Mouse (Mus musculus) liver, postnatal 0 days (tissue): ENCODE measurements at regions not wholly inside any gene's neighbourhood (a gene's known extent, or its start where the extent isn't known, plus 50 kb on each side); places are given as distances from the start of the nearest gene placed in this dataset.

Experiments
- ATAC-seq: fragments of 200-750 bp; cut with Nextera tagmentation; 2 replicates; pipeline ENCODE4 v1.8.0; 2017; ENCODE audit warnings: mild to moderate bottlenecking, moderate library complexity
- DNase-seq: peaks from one replicate; pipeline ENCODE4 v3.0.0-alpha.2; 2016
- H3K27ac ChIP-seq: fragments of 300-500 bp; sonication (generic); 2 replicates; pipeline ENCODE4 v1.5.1; 2014; ENCODE audit warnings: antibody characterized with exemption, moderate library complexity, mild to moderate bottlenecking, low read depth
- H3K27me3 ChIP-seq: fragments of 300-500 bp; sonication (generic); 2 replicates; pipeline ENCODE4 v1.6.1; 2014; ENCODE audit warnings: low read length, control low read depth, mixed read lengths; ENCODE audit not compliant: insufficient read depth
- H3K36me3 ChIP-seq: fragments of 300-500 bp; sonication (generic); replicated peaks from 2 replicates; pipeline ENCODE4 v1.6.1; 2014; ENCODE audit warnings: mild to moderate bottlenecking, control low read depth, low read length, moderate library complexity, mixed read lengths; ENCODE audit not compliant: insufficient read depth
- H3K4me1 ChIP-seq: fragments of 300-500 bp; sonication (generic); 2 replicates; pipeline ENCODE4 v1.6.1; 2014; ENCODE audit warnings: antibody characterized with exemption, mild to moderate bottlenecking, control low read depth; ENCODE audit not compliant: insufficient read depth
- H3K4me2 ChIP-seq: fragments of 300-500 bp; sonication (generic); 2 replicates; pipeline ENCODE4 v1.6.1; 2014; ENCODE audit warnings: low read depth, mild to moderate bottlenecking, low read length, moderate library complexity, mixed read lengths
- H3K4me3 ChIP-seq: fragments of 300-500 bp; sonication (generic); 2 replicates; pipeline ENCODE4 v1.5.1; 2014; ENCODE audit warnings: low read depth, low read length
- H3K9ac ChIP-seq: fragments of 300-500 bp; sonication (generic); replicated peaks from 2 replicates; pipeline ENCODE4 v1.6.1; 2014; ENCODE audit warnings: mild to moderate bottlenecking, moderate library complexity
- H3K9me3 ChIP-seq: fragments of 300-500 bp; sonication (generic); 2 replicates; pipeline ENCODE4 v1.6.1; 2016; ENCODE audit warnings: mild to moderate bottlenecking, control low read depth, low read length, mixed read lengths
- CTCF ChIP-seq: sonication (generic); IDR thresholded peaks from 2 replicates; pipeline ENCODE4 v1.5.1; 2016; ENCODE audit warnings: antibody characterized with exemption, low read depth
- EP300 ChIP-seq: IDR thresholded peaks from 2 replicates; pipeline ENCODE4 v1.6.1; 2016; ENCODE audit warnings: antibody characterized with exemption, low read depth, mild to moderate bottlenecking
- WGBS: fragments of 180-500 bp; shearing (Covaris S2); extraction: QIAGEN DNeasy Blood & Tissue Kit; methylation state at CpG from one replicate; pipeline ENCODE4 v1.1.7; 2014; ENCODE audit not compliant: insufficient replicate concordance; 5-methylcytosine and 5-hydroxymethylcytosine counted together

- H3K27me3 ChIP-seq = no peaks in the 10 kb centered on the region
- no peak for DNase-seq
- H3K9ac ChIP-seq = no peak overlapping the region
- H3K36me3 ChIP-seq = no peaks in the 10 kb centered on the region
- ATAC-seq = no peak
- no peak overlapping the region for H3K4me2 ChIP-seq
- TF ChIP-seq EP300 = no peak
- no peak for TF ChIP-seq CTCF
- no peaks in the 10 kb centered on the region for H3K9me3 ChIP-seq
- H3K27ac ChIP-seq = no peak overlapping the region
- WGBS = 61% methylated on average over 4 of the region's 4 CpGs
- H3K4me3 ChIP-seq = no peak overlapping the region
- 0 out of 2 replicates have a peak, but pooled peaks cover 2% of the 10 kb centered on the region for H3K4me1 ChIP-seq
Measured at GRCm38 (mm10) chr2:160083674-160084073, 250.3 kb downstream of the Gm826 start.

GRCm38 (mm10) chr2:160082106-160082653 lies 251.8 kb downstream of the Gm826 start:
- Histone ChIP-seq H3K4me1 (0 out of 2 replicates have a peak, but pooled peaks cover 2% of the 10 kb centered on the region), H3K4me3 (no peak overlapping the region), H3K27me3 (no peaks in the 10 kb centered on the region), H3K27ac (no peak overlapping the region), H3K9me3 (no peaks in the 10 kb centered on the region), H3K9ac (no peak overlapping the region), H3K36me3 (no peaks in the 10 kb centered on the region), H3K4me2 (no peak overlapping the region)
- ATAC-seq (no peak), DNase-seq (no peak)
- TF ChIP-seq CTCF (no peak), EP300 (no peak)
- WGBS = 71% methylated on average over 5 of the region's 5 CpGs

- Histone ChIP-seq H3K27ac (no peak overlapping the region), H3K4me2 (no peak overlapping the region)
- 71% methylated on average over 3 of the region's 3 CpGs for WGBS
Measured at GRCm38 (mm10) chr2:160075694-160076093, 258.3 kb downstream of the Gm826 start.

GRCm38 (mm10) chr2:160070441-160070840 lies 263.5 kb downstream of the Gm826 start:
- ATAC-seq (peak; percentile 55), DNase-seq (no peak)
- TF ChIP-seq EP300 = no peak
- TF ChIP-seq CTCF = no peak
- WGBS = 37% methylated on average over 2 of the region's 2 CpGs
- Histone ChIP-seq H3K4me3 (no peak overlapping the region), H3K9me3 (no peaks in the 10 kb centered on the region), H3K27ac (no peak overlapping the region), H3K27me3 (no peaks in the 10 kb centered on the region), H3K4me2 (no peak overlapping the region), H3K4me1 (0 out of 2 replicates have a peak, but pooled peaks cover 2% of the 10 kb centered on the region), H3K9ac (no peak overlapping the region), H3K36me3 (no peaks in the 10 kb centered on the region)

More at GRCm38 (mm10) chr2:160075694-160076093, 258.3 kb downstream of the Gm826 start:
- ATAC-seq (no peak), DNase-seq (no peak)
- H3K4me1 ChIP-seq = no peaks in the 10 kb centered on the region
- H3K4me3 ChIP-seq = no peak overlapping the region
- no peak for TF ChIP-seq CTCF
- TF ChIP-seq EP300 = no peak
- no peak overlapping the region for H3K9ac ChIP-seq
- H3K9me3 ChIP-seq = no peaks in the 10 kb centered on the region
- no peaks in the 10 kb centered on the region for H3K27me3 ChIP-seq
- no peaks in the 10 kb centered on the region for H3K36me3 ChIP-seq

GRCm38 (mm10) chr2:160068772-160069171 lies 265.2 kb downstream of the Gm826 start:
- no peaks in the 10 kb centered on the region for H3K27me3 ChIP-seq
- H3K9ac ChIP-seq = no peak overlapping the region
- no peaks in the 10 kb centered on the region for H3K9me3 ChIP-seq
- H3K4me2 ChIP-seq = no peak overlapping the region
- H3K4me1 ChIP-seq = 0 out of 2 replicates have a peak, but pooled peaks cover 2% of the 10 kb centered on the region
- H3K36me3 ChIP-seq = no peaks in the 10 kb centered on the region
- 44% methylated on average over 4 of the region's 4 CpGs for WGBS
- H3K4me3 ChIP-seq = no peak overlapping the region
- H3K27ac ChIP-seq = no peak overlapping the region
- DNase-seq (no peak), ATAC-seq (no peak)
- TF ChIP-seq CTCF (no peak), EP300 (no peak)

GRCm38 (mm10) chr2:160067904-160068303 lies 266.1 kb downstream of the Gm826 start:
- H3K4me2 ChIP-seq = no peak overlapping the region
- H3K4me1 ChIP-seq = 0 out of 2 replicates have a peak, but pooled peaks cover 2% of the 10 kb centered on the region
- no peaks in the 10 kb centered on the region for H3K36me3 ChIP-seq
- H3K9ac ChIP-seq = no peak overlapping the region
- H3K27me3 ChIP-seq = no peaks in the 10 kb centered on the region
- 72% methylated on average over 9 of the region's 9 CpGs for WGBS
- no peak for ATAC-seq
- no peaks in the 10 kb centered on the region for H3K9me3 ChIP-seq
- no peak for DNase-seq
- TF ChIP-seq CTCF = no peak
- no peak for TF ChIP-seq EP300
- H3K27ac ChIP-seq = no peak overlapping the region
- no peak overlapping the region for H3K4me3 ChIP-seq
